Mouse (Mus musculus): ENCODE measurements around the gene Rps12. TPM values are rescaled to one million over a fixed set of nuclear protein-coding genes. Genes with fewer than 3 reads are reported as not detected.

Rps12 gene
- polyA plus RNA-seq, 1 experiment from 2014 or later = 131 TPM

- Histone ChIP-seq H3K27ac (no peak overlapping the region), H3K9ac (no peak overlapping the region), H3K9me3 (no peaks in the 10 kb centered on the region), H3K36me3 (replicated peaks) (peaks cover 42% of the 10 kb centered on the region), H3K4me1 (peaks cover 15% of the 10 kb centered on the region), H3K4me3 (replicated peaks) (no peak overlapping the region), H3K4me2 (no peak overlapping the region), H3K27me3 (no peaks in the 10 kb centered on the region)
- 37% methylated on average over 2 of the region's 2 CpGs for WGBS
- no peak for ATAC-seq (ENCODE audit: low FRiP score)
Observed at GRCm38 (mm10) chr10:23782855-23783492, 4.1 kb downstream of the Rps12 start.

- ATAC-seq (ENCODE audit: low FRiP score) = no peak
- no peak overlapping the region for H3K9ac ChIP-seq
- H3K4me1 ChIP-seq = peaks cover 13% of the 10 kb centered on the region
- WGBS = 87% methylated on average over 11 of the region's 11 CpGs
- no peaks in the 10 kb centered on the region for H3K9me3 ChIP-seq
- no peak overlapping the region for H3K4me2 ChIP-seq
- H3K27me3 ChIP-seq = no peaks in the 10 kb centered on the region
- H3K4me3 ChIP-seq (replicated peaks) = no peak overlapping the region
- no peak overlapping the region for H3K27ac ChIP-seq
- peaks cover 42% of the 10 kb centered on the region for H3K36me3 ChIP-seq (replicated peaks)
Observed at GRCm38 (mm10) chr10:23781760-23782735, 5.0 kb downstream of the Rps12 start.

GRCm38 (mm10) chr10:23780539-23781275, 6.4 kb downstream of the Rps12 start:
- peaks cover 39% of the 10 kb centered on the region for H3K36me3 ChIP-seq (replicated peaks)

GRCm38 (mm10) chr10:23777288-23777945, 9.7 kb downstream of the Rps12 start:
- Histone ChIP-seq H3K27me3 (no peaks in the 10 kb centered on the region), H3K36me3 (replicated peaks) (peaks cover 9% of the 10 kb centered on the region), H3K4me1 (no peaks in the 10 kb centered on the region), H3K4me3 (replicated peaks) (no peak overlapping the region), H3K9me3 (no peaks in the 10 kb centered on the region), H3K4me2 (no peak overlapping the region), H3K27ac (no peak overlapping the region), H3K9ac (no peak overlapping the region)
- ATAC-seq (ENCODE audit: low FRiP score) = peak; percentile 60
- 35% methylated on average over 5 of the region's 5 CpGs for WGBS

More at GRCm38 (mm10) chr10:23780539-23781275, 6.4 kb downstream of the Rps12 start:
- ATAC-seq (ENCODE audit: low FRiP score) = no peak
- WGBS = 87% methylated on average over 6 of the region's 6 CpGs
- Histone ChIP-seq H3K4me1 (peaks cover 6% of the 10 kb centered on the region), H3K27ac (no peak overlapping the region), H3K9me3 (no peaks in the 10 kb centered on the region), H3K27me3 (no peaks in the 10 kb centered on the region), H3K4me2 (no peak overlapping the region), H3K9ac (no peak overlapping the region), H3K4me3 (replicated peaks) (no peak overlapping the region)

GRCm38 (mm10) chr10:23754166-23754565, 32.9 kb downstream of the Rps12 start:
- Histone ChIP-seq H3K9me3 (no peaks in the 10 kb centered on the region), H3K9ac (no peak overlapping the region), H3K4me1 (no peaks in the 10 kb centered on the region), H3K4me3 (replicated peaks) (no peak overlapping the region), H3K36me3 (replicated peaks) (no peaks in the 10 kb centered on the region), H3K27ac (no peak overlapping the region), H3K27me3 (no peaks in the 10 kb centered on the region), H3K4me2 (no peak overlapping the region)
- no peak for ATAC-seq (ENCODE audit: low FRiP score)
- WGBS = 86% methylated on average over 7 of the region's 7 CpGs

Other genes with a start within 250 kb of the Rps12 start
- 16.6 and 17.2 TPM in 2 replicates for gene Slc18b1, start 9.7 kb upstream of the Rps12 start, polyA plus RNA-seq (2016; fragmentation: Nextera tagmentation; extraction: Ambion mirVana)
- not detected in 2 replicates for gene Vnn3, start 64.2 kb upstream of the Rps12 start, polyA plus RNA-seq (2016; fragmentation: Nextera tagmentation; extraction: Ambion mirVana)
- gene Vnn1, start 107.4 kb upstream of the Rps12 start, polyA plus RNA-seq (2016; fragmentation: Nextera tagmentation; extraction: Ambion mirVana) = 0.63 and 0.65 TPM in 2 replicates
- gene Taar1, start 133.1 kb upstream of the Rps12 start, polyA plus RNA-seq (2016; fragmentation: Nextera tagmentation; extraction: Ambion mirVana) = not detected in 2 replicates
- not detected in 2 replicates for gene Taar2, start 151.3 kb upstream of the Rps12 start, polyA plus RNA-seq (2016; fragmentation: Nextera tagmentation; extraction: Ambion mirVana)
- gene Taar3, start 162.3 kb upstream of the Rps12 start, polyA plus RNA-seq (2016; fragmentation: Nextera tagmentation; extraction: Ambion mirVana) = not detected in 2 replicates
- not detected in 2 replicates for gene Taar4, start 173.2 kb upstream of the Rps12 start, polyA plus RNA-seq (2016; fragmentation: Nextera tagmentation; extraction: Ambion mirVana)
- gene Taar5, start 183.4 kb upstream of the Rps12 start, polyA plus RNA-seq (2016; fragmentation: Nextera tagmentation; extraction: Ambion mirVana) = not detected in 2 replicates
- not detected in 2 replicates for gene Taar6, start 198.4 kb upstream of the Rps12 start, polyA plus RNA-seq (2016; fragmentation: Nextera tagmentation; extraction: Ambion mirVana)
- not detected in 2 replicates for gene Taar7a, start 206.2 kb upstream of the Rps12 start, polyA plus RNA-seq (2016; fragmentation: Nextera tagmentation; extraction: Ambion mirVana)
- not detected in 2 replicates for gene Taar7b, start 212.7 kb upstream of the Rps12 start, polyA plus RNA-seq (2016; fragmentation: Nextera tagmentation; extraction: Ambion mirVana)
- not detected in 2 replicates for gene Taar7d, start 239.9 kb upstream of the Rps12 start, polyA plus RNA-seq (2016; fragmentation: Nextera tagmentation; extraction: Ambion mirVana)

Data from forebrain, embryonic 12.5 days (tissue).